Mouse (Mus musculus) spleen, postnatal 4 days (tissue): ENCODE results near the gene Actn2.
A peak's percentile ranks its signal among the peaks of the same experiment; 100 is the strongest.

Source experiments
- DNase-seq, 2 experiments: peaks; one replicate each; pipeline ENCODE4 v3.0.0; 2022; ENCODE audit warnings: low spot score in 2 of 2

Actn2 gene

GRCm38 (mm10) chr13:12340183-12340975 is at the start of gene Actn2:
TSS of gene Actn2 (minus strand) at chr13:12340760.
- DNase-seq: peak; percentile 60 to 79

- no peak for DNase-seq
Observed at GRCm38 (mm10) chr13:12386286-12386685, 45.7 kb upstream of the Actn2 start.

GRCm38 (mm10) chr13:12384796-12385195 is 44.2 kb upstream of the Actn2 start:
- DNase-seq: no peak

- no peak for DNase-seq
Observed at GRCm38 (mm10) chr13:12376778-12377177, 36.2 kb upstream of the Actn2 start.

GRCm38 (mm10) chr13:12372755-12373154 is 32.2 kb upstream of the Actn2 start:
- no peak for DNase-seq

- DNase-seq: no peak
Observed at GRCm38 (mm10) chr13:12369930-12370329, 29.4 kb upstream of the Actn2 start.

GRCm38 (mm10) chr13:12369041-12369621 is 28.6 kb upstream of the Actn2 start:
- no peak for DNase-seq

- no peak for DNase-seq
Observed at GRCm38 (mm10) chr13:12361486-12361885, 20.9 kb upstream of the Actn2 start.

- DNase-seq: no peak
Observed at GRCm38 (mm10) chr13:12357554-12357953, 17.0 kb upstream of the Actn2 start.

- no peak for DNase-seq
Observed at GRCm38 (mm10) chr13:12356184-12356583, 15.6 kb upstream of the Actn2 start.

GRCm38 (mm10) chr13:12349197-12349824 is 8.8 kb upstream of the Actn2 start:
- no peak for DNase-seq

GRCm38 (mm10) chr13:12346837-12347236 is 6.3 kb upstream of the Actn2 start:
- no peak for DNase-seq

- DNase-seq: no peak
Observed at GRCm38 (mm10) chr13:12341447-12341846, 887 bp upstream of the Actn2 start.

GRCm38 (mm10) chr13:12339446-12339845 is 1.1 kb downstream of the Actn2 start:
- no peak for DNase-seq

GRCm38 (mm10) chr13:12337752-12338151 is 2.8 kb downstream of the Actn2 start:
- DNase-seq: no peak

- no peak for DNase-seq
Observed at GRCm38 (mm10) chr13:12334016-12334415, 6.5 kb downstream of the Actn2 start.

- DNase-seq: no peak
Observed at GRCm38 (mm10) chr13:12331528-12331927, 9.0 kb downstream of the Actn2 start.

GRCm38 (mm10) chr13:12328392-12328791 is 12.2 kb downstream of the Actn2 start:
- no peak for DNase-seq

GRCm38 (mm10) chr13:12327577-12327976 is 13.0 kb downstream of the Actn2 start:
- DNase-seq: no peak

GRCm38 (mm10) chr13:12323076-12323625 is 17.4 kb downstream of the Actn2 start:
- no peak for DNase-seq

GRCm38 (mm10) chr13:12320148-12320547 is 20.4 kb downstream of the Actn2 start:
- DNase-seq: no peak

- no peak for DNase-seq
Observed at GRCm38 (mm10) chr13:12318017-12318416, 22.5 kb downstream of the Actn2 start.
